Mouse (Mus musculus): ENCODE results near the gene Nicn1.
"Not testable (repeated sequence)": the region's sequence is repeated elsewhere in the genome, so short reads cannot be mapped to it uniquely, and the experiment has no call there.

Nicn1 gene

GRCm38 (mm10) chr9:108290016-108290750 is at the start of gene Nicn1:
TSS of gene Nicn1 (plus strand) at chr9:108290429.
- DNase-seq (ENCODE audit: low read depth, low spot score) = peak; percentile 96

- no peak for DNase-seq (ENCODE audit: low read depth, low spot score)
Measured at GRCm38 (mm10) chr9:108244540-108244939, 45.7 kb upstream of the Nicn1 start.

GRCm38 (mm10) chr9:108244984-108245383 is 45.2 kb upstream of the Nicn1 start:
- DNase-seq (ENCODE audit: low read depth, low spot score) = no peak

- no peak for DNase-seq (ENCODE audit: low read depth, low spot score)
Measured at GRCm38 (mm10) chr9:108248957-108249356, 41.3 kb upstream of the Nicn1 start.

GRCm38 (mm10) chr9:108251877-108252276 is 38.4 kb upstream of the Nicn1 start:
- DNase-seq (ENCODE audit: low read depth, low spot score) = no peak

GRCm38 (mm10) chr9:108252766-108253165 is 37.5 kb upstream of the Nicn1 start:
- no peak for DNase-seq (ENCODE audit: low read depth, low spot score)

GRCm38 (mm10) chr9:108260526-108260925 is 29.7 kb upstream of the Nicn1 start:
- no peak for DNase-seq (ENCODE audit: low read depth, low spot score)

GRCm38 (mm10) chr9:108261865-108262264 is 28.4 kb upstream of the Nicn1 start:
- no peak for DNase-seq (ENCODE audit: low read depth, low spot score)

- no peak for DNase-seq (ENCODE audit: low read depth, low spot score)
Measured at GRCm38 (mm10) chr9:108262494-108263049, 27.7 kb upstream of the Nicn1 start.

GRCm38 (mm10) chr9:108263131-108263681 is 27.0 kb upstream of the Nicn1 start:
- no peak for DNase-seq (ENCODE audit: low read depth, low spot score)

- peak; percentile 90 for DNase-seq (ENCODE audit: low read depth, low spot score)
Measured at GRCm38 (mm10) chr9:108263690-108264190, 26.5 kb upstream of the Nicn1 start, which contains the start of gene Dag1. TSS of gene Dag1 (minus strand) at chr9:108263958.

- no peak for DNase-seq (ENCODE audit: low read depth, low spot score)
Measured at GRCm38 (mm10) chr9:108264191-108264921, 25.9 kb upstream of the Nicn1 start.

GRCm38 (mm10) chr9:108266261-108266935 is 23.8 kb upstream of the Nicn1 start:
- no peak for DNase-seq (ENCODE audit: low read depth, low spot score)

- DNase-seq (ENCODE audit: low read depth, low spot score) = no peak
Measured at GRCm38 (mm10) chr9:108267691-108268090, 22.5 kb upstream of the Nicn1 start.

- not testable (repeated sequence) for DNase-seq (ENCODE audit: low read depth, low spot score)
Measured at GRCm38 (mm10) chr9:108268701-108269100, 21.5 kb upstream of the Nicn1 start.

- no peak for DNase-seq (ENCODE audit: low read depth, low spot score)
Measured at GRCm38 (mm10) chr9:108271941-108272340, 18.3 kb upstream of the Nicn1 start.

GRCm38 (mm10) chr9:108272691-108273090 is 17.5 kb upstream of the Nicn1 start:
- DNase-seq (ENCODE audit: low read depth, low spot score) = no peak

GRCm38 (mm10) chr9:108273485-108273884 is 16.7 kb upstream of the Nicn1 start:
- DNase-seq (ENCODE audit: low read depth, low spot score) = no peak

GRCm38 (mm10) chr9:108274476-108275330 is 15.5 kb upstream of the Nicn1 start:
- no peak for DNase-seq (ENCODE audit: low read depth, low spot score)

GRCm38 (mm10) chr9:108275331-108275659 is 14.9 kb upstream of the Nicn1 start:
- no peak for DNase-seq (ENCODE audit: low read depth, low spot score)
